Mouse (Mus musculus): ENCODE results near the gene Faap20. TPM values are rescaled to one million over a fixed set of nuclear protein-coding genes. Genes with fewer than 3 reads are reported as not detected.

Gene Faap20
- total RNA-seq, 2 experiments from 2014 or later, result 17.6 to 46.3 TPM

- no peak for ATAC-seq (replicated peaks; ENCODE audit: poor library complexity)
Measured at GRCm38 (mm10) chr4:155282231-155282630, 32.6 kb downstream of the Faap20 start.

GRCm38 (mm10) chr4:155283001-155283503, 33.5 kb downstream of the Faap20 start:
- no peak for ATAC-seq (replicated peaks; ENCODE audit: poor library complexity)

- no peak for ATAC-seq (replicated peaks; ENCODE audit: poor library complexity)
Measured at GRCm38 (mm10) chr4:155283585-155283984, 34.0 kb downstream of the Faap20 start.

GRCm38 (mm10) chr4:155284521-155285379, 35.1 kb downstream of the Faap20 start:
- no peak for ATAC-seq (replicated peaks; ENCODE audit: poor library complexity)

- no peak for ATAC-seq (replicated peaks; ENCODE audit: poor library complexity)
Measured at GRCm38 (mm10) chr4:155286090-155286489, 36.5 kb downstream of the Faap20 start.

- ATAC-seq (replicated peaks; ENCODE audit: poor library complexity), result no peak
Measured at GRCm38 (mm10) chr4:155287713-155288112, 38.1 kb downstream of the Faap20 start.

GRCm38 (mm10) chr4:155288586-155288985, 39.0 kb downstream of the Faap20 start:
- ATAC-seq (replicated peaks; ENCODE audit: poor library complexity), result no peak

- no peak for ATAC-seq (replicated peaks; ENCODE audit: poor library complexity)
Measured at GRCm38 (mm10) chr4:155290045-155290444, 40.4 kb downstream of the Faap20 start.

GRCm38 (mm10) chr4:155292863-155293262, 43.3 kb downstream of the Faap20 start:
- ATAC-seq (replicated peaks; ENCODE audit: poor library complexity), result no peak

- no peak for ATAC-seq (replicated peaks; ENCODE audit: poor library complexity)
Measured at GRCm38 (mm10) chr4:155294381-155294780, 44.8 kb downstream of the Faap20 start.

- no peak for ATAC-seq (replicated peaks; ENCODE audit: poor library complexity)
Measured at GRCm38 (mm10) chr4:155295026-155295590, 45.5 kb downstream of the Faap20 start.

- no peak for ATAC-seq (replicated peaks; ENCODE audit: poor library complexity)
Measured at GRCm38 (mm10) chr4:155295996-155296395, 46.4 kb downstream of the Faap20 start.

GRCm38 (mm10) chr4:155297057-155297456, 47.5 kb downstream of the Faap20 start:
- 0 out of 2 replicates have a peak, but pooled peaks have one; percentile 31 for ATAC-seq (replicated peaks; ENCODE audit: poor library complexity)

GRCm38 (mm10) chr4:155298826-155299225, 49.2 kb downstream of the Faap20 start:
- no peak for ATAC-seq (replicated peaks; ENCODE audit: poor library complexity)

- no peak for ATAC-seq (replicated peaks; ENCODE audit: poor library complexity)
Measured at GRCm38 (mm10) chr4:155300421-155301097, 51.0 kb downstream of the Faap20 start.

GRCm38 (mm10) chr4:155301098-155301447, 51.5 kb downstream of the Faap20 start:
- ATAC-seq (replicated peaks; ENCODE audit: poor library complexity), result no peak

GRCm38 (mm10) chr4:155301965-155302364, 52.4 kb downstream of the Faap20 start:
- no peak for ATAC-seq (replicated peaks; ENCODE audit: poor library complexity)

GRCm38 (mm10) chr4:155304508-155305096, 55.0 kb downstream of the Faap20 start:
- no peak for ATAC-seq (replicated peaks; ENCODE audit: poor library complexity)

- ATAC-seq (replicated peaks; ENCODE audit: poor library complexity), result no peak
Measured at GRCm38 (mm10) chr4:155305531-155306031, 56.0 kb downstream of the Faap20 start.
